Mouse (Mus musculus) liver (tissue): ENCODE measurements around the gene Rbms1.

Experiments used
- DNase-seq: peaks from one replicate; pipeline ENCODE4 v3.0.0-alpha.2; 2020; ENCODE audit warnings: mixed read lengths

Rbms1 gene

GRCm38 (mm10) chr2:60914524-60915280, 48.3 kb downstream of the Rbms1 start:
- no peak for DNase-seq

GRCm38 (mm10) chr2:60913281-60913680, 49.7 kb downstream of the Rbms1 start:
- no peak for DNase-seq

- no peak for DNase-seq
Observed at GRCm38 (mm10) chr2:60911716-60912115, 51.3 kb downstream of the Rbms1 start.

GRCm38 (mm10) chr2:60910820-60911219, 52.2 kb downstream of the Rbms1 start:
- DNase-seq = no peak

- DNase-seq = no peak
Observed at GRCm38 (mm10) chr2:60908551-60908950, 54.4 kb downstream of the Rbms1 start.

GRCm38 (mm10) chr2:60908116-60908515, 54.9 kb downstream of the Rbms1 start:
- DNase-seq = no peak

- DNase-seq = no peak
Observed at GRCm38 (mm10) chr2:60905283-60905682, 57.7 kb downstream of the Rbms1 start.

- no peak for DNase-seq
Observed at GRCm38 (mm10) chr2:60904141-60904540, 58.9 kb downstream of the Rbms1 start.

GRCm38 (mm10) chr2:60903535-60903934, 59.5 kb downstream of the Rbms1 start:
- DNase-seq = peak; percentile 16

GRCm38 (mm10) chr2:60902446-60903137, 60.4 kb downstream of the Rbms1 start:
- DNase-seq = no peak

- DNase-seq = peak; percentile 27
Observed at GRCm38 (mm10) chr2:60901511-60901951, 61.5 kb downstream of the Rbms1 start.

GRCm38 (mm10) chr2:60901013-60901412, 62.0 kb downstream of the Rbms1 start:
- no peak for DNase-seq

GRCm38 (mm10) chr2:60893042-60893441, 70.0 kb downstream of the Rbms1 start:
- DNase-seq = no peak

GRCm38 (mm10) chr2:60883931-60884330, 79.1 kb downstream of the Rbms1 start:
- DNase-seq = peak; percentile 33

- DNase-seq = no peak
Observed at GRCm38 (mm10) chr2:60883043-60883365, 80.0 kb downstream of the Rbms1 start.

GRCm38 (mm10) chr2:60882202-60883042, 80.6 kb downstream of the Rbms1 start:
- DNase-seq = no peak

GRCm38 (mm10) chr2:60881571-60882041, 81.4 kb downstream of the Rbms1 start:
- DNase-seq = no peak

- DNase-seq = peak; percentile 86
Observed at GRCm38 (mm10) chr2:60880789-60881570, 82.0 kb downstream of the Rbms1 start.

- no peak for DNase-seq
Observed at GRCm38 (mm10) chr2:60879966-60880788, 82.8 kb downstream of the Rbms1 start.

- DNase-seq = peak; percentile 72
Observed at GRCm38 (mm10) chr2:60879141-60879818, 83.7 kb downstream of the Rbms1 start.
